Mouse (Mus musculus) right cerebral cortex, adult 18-20 months (tissue): ENCODE measurements around the gene 1810024B03Rik.
"Not testable (repeated sequence)": the region's sequence is repeated elsewhere in the genome, so short reads cannot be mapped to it uniquely, and the experiment has no call there.

ENCODE experiments used
- DNase-seq: peaks from one replicate; pipeline ENCODE4 v3.0.0; 2022; ENCODE audit warnings: mixed read lengths

Gene 1810024B03Rik

DNA sequence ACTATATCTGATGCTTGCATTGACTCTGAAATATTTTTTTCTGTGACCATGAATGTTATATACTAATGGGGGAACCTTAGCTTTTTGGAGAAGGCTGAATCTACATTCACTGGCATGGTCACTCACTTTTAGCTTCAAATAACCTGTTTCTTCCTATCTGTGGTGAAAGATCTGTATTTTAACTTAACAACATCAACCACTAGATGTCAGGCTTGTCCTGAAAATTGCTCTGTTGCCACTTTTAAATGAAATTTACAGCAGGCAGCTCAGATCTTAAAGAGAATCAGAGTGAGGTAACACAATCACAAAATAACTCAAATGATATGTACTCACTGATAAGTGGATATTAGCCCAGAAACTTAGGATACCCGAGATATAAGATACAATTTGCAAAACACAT, 41.8 kb downstream of the 1810024B03Rik start:
- not testable (repeated sequence) for DNase-seq

DNA sequence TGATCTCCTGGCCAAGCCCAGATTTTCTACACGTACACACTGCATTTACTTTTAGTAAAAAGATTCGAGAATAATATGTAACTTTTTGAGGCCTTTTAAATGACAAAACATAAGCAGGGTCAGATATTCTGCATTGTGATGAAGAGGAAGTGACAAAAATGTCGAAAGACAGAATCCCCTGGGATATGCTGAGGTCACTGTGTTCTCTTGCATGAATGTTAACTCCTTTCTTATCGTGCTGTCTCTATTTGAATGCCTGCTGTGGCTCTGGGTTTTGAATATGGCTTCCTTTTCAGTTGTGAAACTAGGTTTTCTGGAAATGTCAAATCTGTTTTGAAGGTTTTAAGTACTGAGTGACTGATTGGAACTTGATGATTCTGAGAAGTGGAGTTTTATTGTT, 42.4 kb downstream of the 1810024B03Rik start:
- no peak for DNase-seq

DNA sequence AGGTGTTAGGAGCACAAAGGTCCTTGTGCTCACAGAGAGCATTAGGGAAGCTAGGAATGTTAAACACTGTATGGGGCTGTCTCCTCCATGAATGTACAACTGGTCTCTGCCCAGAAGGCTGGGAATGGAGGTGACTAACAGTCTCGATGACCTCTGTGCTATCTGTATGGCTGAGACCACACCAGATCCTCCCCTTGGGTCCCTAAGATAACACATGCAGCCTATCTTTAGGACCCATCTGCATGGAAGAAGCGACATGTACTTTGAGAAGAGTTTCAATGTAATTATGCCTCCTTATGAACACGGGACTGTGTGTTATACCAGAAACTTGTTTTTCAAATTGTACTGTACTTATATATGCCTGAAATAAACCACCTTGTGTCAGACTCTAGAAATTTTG, 62.4 kb downstream of the 1810024B03Rik start:
- DNase-seq = no peak

DNA sequence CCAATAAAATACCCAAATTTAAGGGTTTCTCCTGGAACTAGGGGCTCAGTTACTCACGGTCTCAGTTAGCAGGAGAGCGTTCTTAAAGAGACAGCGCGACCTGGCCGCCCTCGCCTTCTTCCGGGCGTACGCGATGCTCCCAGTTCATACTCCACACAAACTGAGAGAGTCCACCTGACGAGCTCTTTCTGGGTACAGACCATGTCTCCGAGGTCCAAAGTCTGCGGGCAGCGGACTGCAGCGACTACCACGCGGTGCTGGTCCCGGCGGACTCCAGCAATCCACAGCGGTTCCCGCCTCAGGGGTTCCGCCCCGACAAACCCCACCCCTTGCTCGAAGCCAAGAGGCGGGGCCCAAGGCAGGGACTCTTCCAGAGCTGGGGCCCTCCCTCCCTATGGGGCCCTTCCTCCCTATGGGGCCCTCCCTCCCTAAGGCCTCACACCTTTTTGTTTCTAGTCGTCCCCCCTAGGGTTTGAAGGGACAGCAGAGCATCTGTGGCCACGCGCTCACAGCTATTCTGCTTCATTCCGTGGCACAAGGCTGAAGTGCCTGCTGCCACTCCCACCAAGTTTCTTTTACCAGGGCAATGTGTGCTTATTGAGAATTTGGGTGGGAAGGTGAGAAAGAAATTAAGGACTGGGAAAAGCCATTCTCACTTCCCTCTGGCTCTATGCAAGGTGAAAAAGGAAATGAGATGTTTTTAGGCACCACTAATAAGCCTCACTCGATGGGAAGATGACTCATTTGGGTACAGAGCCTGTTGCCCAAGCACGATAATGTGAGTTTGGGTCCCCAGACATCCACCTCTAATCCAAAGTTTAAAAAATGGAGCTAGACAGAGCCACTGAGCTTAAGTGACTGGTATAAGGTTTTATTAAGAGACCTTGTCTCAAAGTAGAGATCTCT, 64.7 kb downstream of the 1810024B03Rik start, which contains the start of gene Itpripl1:
Gene Itpripl1 (minus strand): TSS at position 285 of the 906 bp plus-strand sequence.
- DNase-seq = peak; percentile 40

DNA sequence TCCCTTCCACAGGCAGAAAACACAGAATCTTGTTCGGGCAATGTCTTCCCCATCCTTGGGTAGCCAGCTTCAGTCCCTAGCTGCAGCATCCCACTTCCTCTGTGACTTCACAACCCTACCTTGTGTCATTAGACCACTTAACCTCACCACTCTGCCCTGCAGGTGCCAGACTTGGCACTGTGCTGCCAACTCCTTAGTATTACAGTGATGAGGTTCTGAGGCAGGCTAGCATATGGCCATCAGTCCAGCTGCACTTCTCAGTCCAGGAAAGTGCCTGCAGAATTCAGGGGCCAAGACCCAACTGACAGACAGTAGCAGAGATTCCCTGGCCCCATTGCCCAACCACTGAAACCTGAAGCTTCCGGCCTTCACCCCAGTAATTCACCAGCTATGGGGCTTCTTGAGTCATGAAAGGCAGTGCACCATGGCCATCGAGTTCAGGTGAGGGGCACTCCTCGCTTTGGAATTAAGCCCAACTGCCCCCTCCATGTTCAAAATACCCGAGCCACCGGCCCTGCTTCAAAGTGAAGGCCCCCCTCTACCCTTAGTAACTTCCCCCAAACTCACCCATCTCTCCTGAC, 65.4 kb downstream of the 1810024B03Rik start:
- no peak for DNase-seq

DNA sequence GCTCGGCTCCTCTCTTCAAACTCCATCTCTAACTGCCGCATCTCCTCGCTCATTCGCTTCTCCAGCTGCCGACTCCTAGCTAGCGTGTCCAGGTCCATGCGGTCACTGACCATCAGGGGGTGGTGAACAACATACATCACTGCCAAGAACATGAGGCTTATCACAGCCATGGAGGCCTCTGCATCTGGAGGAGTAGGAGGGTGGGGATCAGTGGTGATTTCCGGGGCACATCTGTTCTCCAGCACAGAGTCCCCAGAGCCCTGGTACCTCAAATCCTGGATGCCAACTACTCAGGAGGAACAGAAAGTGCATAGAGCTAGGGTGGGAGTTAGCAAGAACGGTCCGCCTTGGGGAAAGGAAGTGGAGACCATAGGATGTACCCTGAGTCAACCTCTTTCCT, 66.0 kb downstream of the 1810024B03Rik start:
- no peak for DNase-seq

DNA sequence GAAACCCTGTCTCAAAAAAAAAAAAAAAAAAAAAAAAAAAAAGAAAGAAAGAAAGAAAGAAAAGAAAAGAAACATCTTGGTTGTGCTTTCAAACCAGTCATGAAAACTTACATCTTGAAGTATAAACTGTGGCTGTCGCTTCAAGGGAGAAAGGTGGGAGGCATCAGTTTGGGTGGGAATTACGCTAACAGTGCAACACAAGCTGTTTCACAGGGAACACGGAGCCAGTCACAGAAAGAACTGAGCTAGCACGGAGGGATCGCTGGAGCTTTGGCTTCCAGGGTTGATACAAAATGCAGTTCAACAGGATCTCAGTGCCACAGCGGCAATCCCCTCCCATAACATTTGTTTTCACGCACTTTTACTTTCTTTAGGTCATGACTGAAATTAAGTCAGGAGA, 68.1 kb downstream of the 1810024B03Rik start:
- DNase-seq = peak; percentile 14

DNA sequence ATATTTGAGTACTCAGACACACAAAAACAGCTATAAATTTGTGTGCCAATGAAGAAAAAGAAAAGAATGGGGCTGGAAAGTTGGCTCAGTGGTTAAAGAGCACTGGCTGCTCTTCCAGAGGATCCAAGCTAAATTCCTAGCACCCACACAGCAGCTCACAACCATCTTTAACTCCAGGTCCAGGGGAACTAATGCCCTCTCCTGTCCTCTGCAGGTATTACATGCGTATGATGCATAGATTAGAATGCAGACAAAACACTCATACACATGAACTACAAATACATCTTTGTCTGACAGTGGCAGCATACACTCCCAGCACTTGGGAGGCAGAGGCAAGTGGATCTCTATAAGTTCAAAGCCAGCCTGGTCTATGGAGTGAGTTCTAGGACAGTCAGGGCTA, 68.5 kb downstream of the 1810024B03Rik start:
- DNase-seq = no peak

DNA sequence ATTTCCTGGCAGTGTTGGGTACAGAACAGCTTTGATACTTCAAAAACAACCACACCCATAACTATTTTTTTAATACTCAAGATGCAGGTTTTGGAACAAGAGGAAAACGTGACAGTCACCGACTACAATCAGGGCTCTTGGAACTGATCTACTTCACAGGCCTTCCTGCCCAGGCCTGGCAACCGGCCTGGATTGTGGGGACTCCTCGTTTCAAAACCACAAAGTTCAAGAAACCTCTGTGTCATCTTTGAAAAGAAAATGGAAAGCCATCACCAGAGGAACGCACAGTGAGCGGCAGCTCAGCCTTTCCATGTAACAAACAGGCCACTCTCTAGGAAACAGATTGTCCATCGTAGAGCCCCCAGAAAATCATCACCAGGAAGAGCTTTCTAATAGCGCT, 69.0 kb downstream of the 1810024B03Rik start:
- no peak for DNase-seq

DNA sequence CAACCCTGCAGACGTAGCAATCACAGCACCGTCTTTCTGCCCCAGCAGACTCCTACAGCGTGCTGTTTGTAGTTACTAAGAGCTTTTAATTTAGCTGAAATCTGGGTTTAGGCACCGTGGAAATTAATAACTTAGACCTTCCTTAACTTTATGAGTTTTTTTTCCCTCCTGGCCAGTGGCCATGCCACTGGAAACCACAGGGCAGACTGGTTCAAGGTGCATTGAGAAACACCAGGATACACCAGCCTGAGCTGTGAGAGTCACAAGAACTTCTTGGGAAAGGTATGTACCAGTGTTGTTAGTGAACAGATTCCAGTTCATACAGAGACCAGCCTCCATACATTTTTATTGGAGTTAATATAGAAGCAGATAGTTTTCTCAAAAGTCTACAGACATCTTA, 69.6 kb downstream of the 1810024B03Rik start:
- DNase-seq = no peak

DNA sequence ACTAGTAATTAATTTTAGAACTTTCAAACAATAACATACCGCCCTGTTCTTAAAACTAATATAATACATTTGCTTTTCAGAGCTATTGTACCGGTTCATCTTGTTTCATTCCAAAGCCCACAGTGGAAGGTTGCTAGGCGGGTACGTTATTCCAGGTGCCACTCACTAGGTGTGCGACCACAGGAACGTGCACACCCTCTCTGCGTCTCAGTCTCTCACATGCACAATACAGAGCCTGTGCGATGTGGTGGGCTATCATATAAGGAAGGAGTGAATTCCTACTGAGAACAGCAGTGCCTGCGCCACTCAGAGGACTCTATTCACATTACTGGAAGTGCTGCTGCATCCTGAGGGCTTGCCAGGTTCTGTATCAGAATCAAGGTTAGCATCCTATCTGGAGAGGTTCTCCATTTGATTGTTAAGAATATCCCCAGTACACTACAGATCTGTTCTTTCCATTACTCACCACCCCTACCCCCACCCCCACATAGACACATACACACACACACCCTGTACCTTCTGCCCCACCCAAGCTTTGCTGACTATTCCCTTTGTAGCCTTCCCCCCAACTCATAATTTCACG, 70.2 kb downstream of the 1810024B03Rik start:
- DNase-seq = no peak

DNA sequence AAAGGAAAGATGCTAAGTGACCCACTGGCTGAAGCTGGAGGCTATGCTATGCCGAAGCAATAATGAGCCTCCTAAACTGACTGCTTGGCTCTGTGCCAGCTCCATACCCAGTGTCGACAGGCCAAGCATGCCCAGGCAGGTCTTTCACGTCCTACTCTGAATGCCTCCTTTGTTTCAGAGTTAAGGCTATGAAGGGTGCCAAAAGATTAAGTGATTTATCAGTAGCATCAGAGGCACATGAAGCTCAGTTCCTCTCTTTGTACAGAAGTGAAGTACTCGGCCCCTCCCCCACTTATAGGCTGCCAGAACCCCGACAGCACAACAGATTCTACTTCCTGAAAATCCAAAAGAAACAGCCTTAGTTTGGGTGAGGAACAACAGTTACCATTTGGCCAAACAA, 71.1 kb downstream of the 1810024B03Rik start:
- no peak for DNase-seq
